Mouse (Mus musculus) left cerebral cortex, adult 18-20 months (tissue): Measurements from ENCODE around the gene Usp16. TPM values are rescaled to one million over a fixed set of nuclear protein-coding genes. Genes with fewer than 3 reads are reported as not detected.
"Not testable (repeated sequence)": the region's sequence is repeated elsewhere in the genome, so short reads cannot be mapped to it uniquely, and the experiment has no call there.

ENCODE experiments used
- DNase-seq, 2 experiments: peaks; one replicate each; pipeline ENCODE4 v3.0.0; 2021 to 2022; ENCODE audit warnings: low spot score in 2 of 2, mixed read lengths in 1 of 2
- total RNA-seq, 2 experiments: library from RNA; stranded (reverse); gene quantifications; 2 replicates each; pipeline ENCODE4 v1.2.3; 2021

Usp16 gene
- total RNA-seq, 2 experiments from 2014 or later, result 36.7 to 44.2 TPM

DNA sequence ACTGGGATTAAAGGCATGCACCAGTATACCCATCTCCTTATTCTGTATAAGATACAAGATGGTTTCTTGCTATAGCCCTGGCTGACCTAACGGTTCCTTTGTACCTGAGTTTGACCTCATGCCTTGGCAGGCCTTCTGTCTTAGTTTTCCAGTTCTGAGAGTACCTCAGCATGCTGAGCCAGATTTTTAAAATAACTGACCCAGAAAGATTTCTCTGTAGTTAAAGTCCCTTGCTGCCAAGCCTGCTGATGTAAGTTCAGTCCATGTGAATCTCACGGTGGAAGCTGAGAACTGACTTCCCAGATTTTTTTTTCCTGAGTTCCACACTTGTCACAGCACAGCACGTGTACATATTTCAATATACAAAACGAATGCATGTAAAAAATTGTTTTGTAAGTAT, 16.1 kb downstream of the Usp16 start:
- DNase-seq, result no peak

DNA sequence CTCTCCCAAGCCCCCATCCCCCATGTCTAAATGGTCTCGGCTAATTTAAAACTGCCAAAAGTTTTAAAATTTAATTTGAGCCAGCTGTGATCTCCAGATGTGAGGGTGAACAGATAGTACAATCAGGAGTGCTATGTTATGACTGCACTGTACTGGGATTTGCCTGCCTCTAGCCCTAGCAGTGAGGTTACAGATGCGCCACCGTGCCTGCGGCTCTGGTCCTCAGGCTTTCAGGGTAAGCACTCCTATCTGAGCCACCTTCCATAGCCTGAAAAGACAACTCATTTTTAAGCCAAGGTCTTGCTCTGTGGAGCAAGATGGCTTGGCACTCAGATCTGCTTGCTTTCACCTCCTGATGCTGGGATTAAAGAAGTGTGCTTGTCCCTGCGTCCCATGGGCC, 29.9 kb downstream of the Usp16 start:
- no peak for DNase-seq

GRCm38 (mm10) chr16:87486739-87487138, 32.2 kb downstream of the Usp16 start:
- DNase-seq, result no peak

- no peak for DNase-seq
Observed at GRCm38 (mm10) chr16:87488605-87489004, 34.1 kb downstream of the Usp16 start.

GRCm38 (mm10) chr16:87492191-87492792, 37.8 kb downstream of the Usp16 start:
- DNase-seq, result not testable (repeated sequence)

GRCm38 (mm10) chr16:87494955-87495655, 40.6 kb downstream of the Usp16 start:
- no peak for DNase-seq

DNA sequence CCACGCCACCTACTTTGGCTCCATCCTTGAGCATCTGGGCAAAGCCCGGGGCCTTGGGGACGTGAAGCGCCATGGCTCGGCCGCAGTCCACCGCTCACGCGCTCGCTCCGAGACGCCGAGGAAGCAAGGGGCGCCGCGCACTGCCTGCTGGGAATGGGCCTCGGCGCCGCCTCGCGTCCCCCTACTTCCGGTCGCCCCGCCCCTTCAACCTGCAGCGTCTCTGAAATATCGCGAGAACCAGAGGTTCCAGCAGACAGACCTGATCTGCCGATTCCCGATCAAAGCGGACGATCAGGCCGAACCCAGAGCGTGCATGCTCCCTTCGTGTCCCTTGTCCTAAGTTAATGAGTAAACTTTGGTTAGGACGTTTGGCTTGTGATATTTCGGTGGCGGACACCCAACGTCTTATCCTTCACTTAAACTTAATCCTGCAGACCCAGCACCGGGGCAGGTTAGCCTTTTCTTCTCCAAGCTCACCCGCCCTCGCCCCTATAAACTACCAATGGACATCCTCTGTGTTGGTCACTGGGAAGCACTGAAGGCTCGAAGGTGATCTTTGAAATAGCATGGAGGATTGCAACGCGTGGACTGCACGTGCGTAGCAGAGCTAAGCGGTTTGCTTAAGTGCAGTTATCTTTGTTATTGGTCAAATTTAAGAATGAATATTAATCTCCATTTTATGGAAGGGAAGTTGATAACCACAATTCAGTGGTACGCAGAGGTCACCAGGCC, 41.4 kb downstream of the Usp16 start, which contains the start of gene Cct8:
Cct8 (minus strand) TSS at position 158 of the 732 bp plus-strand sequence.
- DNase-seq, result peak; percentile 97

DNA sequence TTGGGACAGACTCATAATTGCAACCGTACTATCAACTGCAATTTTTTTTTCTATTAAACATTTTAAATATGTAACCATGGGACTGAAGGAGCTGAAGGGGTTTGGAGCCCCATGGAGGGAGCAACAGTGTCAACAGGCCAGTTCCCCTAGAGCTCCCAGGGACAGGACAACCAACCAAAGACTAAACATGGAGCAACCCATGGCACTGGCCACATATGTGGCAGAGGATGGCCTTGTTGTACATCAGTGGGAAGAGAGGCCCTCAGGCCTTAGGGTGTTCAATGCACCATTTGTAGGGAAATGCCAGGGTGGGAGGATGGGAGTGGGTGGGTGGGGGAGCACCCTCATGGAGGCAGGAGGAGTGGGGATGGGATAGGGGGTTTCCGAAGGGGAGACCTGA, 42.2 kb downstream of the Usp16 start:
- no peak for DNase-seq

GRCm38 (mm10) chr16:87497171-87497570, 42.7 kb downstream of the Usp16 start:
- DNase-seq, result no peak

DNA sequence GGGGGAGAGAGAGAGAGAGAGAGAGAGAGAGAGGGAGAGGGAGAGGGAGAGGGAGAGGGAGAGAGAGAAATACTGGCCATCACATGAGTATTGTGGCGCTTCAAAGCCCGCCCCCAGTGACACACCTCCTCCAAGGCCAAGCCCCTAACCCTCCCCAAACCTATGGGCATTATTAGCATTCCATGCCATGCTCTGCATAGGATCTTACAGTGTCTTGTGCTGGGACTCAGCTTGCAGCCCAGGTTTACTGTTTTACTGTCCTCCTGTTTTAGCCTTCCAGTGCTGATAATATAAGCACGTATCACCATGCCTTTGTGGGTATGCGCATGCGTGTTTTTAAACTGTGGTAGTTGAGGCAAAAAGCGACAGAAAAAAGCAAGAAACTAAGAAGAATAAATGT, 45.1 kb downstream of the Usp16 start:
- DNase-seq, result no peak

DNA sequence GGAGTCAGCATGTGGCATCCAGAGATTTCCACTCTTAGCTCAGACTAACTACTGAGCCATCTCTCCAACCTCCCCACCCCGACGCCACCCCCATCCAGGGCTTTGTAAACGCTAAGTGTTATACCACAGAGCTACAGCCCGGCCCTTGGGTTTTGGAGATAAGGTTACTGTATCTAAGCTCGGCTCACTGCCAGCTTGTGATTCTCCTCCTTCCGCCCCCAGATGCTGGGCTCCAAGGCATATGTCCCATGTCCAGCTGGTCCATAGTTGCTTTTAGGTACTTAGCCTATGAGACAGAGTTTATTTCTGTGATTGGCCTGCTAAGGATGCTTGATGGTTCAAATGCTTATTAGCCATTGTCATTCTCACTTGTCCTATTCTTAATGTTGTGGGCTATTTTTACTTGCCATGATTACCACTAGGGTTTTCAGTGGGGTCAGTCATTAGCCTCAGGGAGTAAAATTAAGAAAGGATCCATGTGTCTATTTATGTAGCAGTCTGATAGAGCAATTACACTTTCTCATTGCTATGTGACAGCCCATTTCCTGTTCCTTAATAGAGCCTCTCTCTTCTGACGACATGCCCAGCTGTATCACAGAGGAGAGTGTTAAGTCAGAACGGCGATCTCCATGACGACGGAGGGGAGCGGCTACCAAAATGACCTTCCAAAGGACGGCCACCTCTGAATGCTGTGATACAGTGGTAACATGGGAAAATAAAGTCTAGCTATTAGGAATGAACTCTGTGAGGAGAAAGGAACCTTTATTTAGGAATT, 47.0 kb downstream of the Usp16 start:
- DNase-seq, result no peak

DNA sequence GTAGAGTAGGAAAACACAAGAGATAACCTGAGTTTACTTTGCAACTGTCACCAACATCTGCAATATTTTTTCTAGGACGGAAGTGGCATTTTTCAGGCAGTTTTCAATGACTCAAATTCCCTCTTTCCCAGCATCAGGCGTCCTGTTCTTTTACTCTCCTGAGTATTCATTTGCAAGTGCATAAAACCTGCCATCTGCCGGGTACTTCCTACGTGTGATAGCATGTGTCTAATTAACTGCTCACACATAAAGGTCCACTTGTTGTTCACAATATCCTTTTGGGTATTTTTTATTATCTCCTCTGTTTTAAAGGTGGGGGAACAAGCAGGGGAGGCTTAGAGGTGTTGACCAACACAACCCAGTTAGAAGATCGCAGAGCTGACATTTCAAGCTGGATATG, 57.2 kb downstream of the Usp16 start:
- DNase-seq, result no peak

DNA sequence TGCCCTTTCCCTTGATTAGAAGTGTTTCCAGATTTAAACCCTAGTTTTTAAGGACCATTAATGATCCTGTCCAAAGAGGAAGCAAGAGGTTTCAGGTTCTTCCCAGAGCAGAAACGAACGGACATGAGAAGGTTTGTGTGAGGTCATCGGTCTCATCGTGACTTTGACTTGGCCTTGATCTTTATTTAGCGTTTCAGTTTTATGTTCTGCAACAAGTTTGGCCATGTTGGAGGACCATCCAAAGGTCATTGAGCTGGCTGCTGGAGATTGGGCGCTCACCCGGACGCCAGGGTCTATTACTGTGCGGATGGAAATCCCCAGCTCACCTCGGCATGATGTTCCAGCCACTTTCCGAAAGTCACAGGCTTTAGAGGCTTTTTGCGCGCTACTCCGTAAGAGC, 57.8 kb downstream of the Usp16 start:
- no peak for DNase-seq

GRCm38 (mm10) chr16:87524228-87524627, 69.7 kb downstream of the Usp16 start:
- no peak for DNase-seq

DNA sequence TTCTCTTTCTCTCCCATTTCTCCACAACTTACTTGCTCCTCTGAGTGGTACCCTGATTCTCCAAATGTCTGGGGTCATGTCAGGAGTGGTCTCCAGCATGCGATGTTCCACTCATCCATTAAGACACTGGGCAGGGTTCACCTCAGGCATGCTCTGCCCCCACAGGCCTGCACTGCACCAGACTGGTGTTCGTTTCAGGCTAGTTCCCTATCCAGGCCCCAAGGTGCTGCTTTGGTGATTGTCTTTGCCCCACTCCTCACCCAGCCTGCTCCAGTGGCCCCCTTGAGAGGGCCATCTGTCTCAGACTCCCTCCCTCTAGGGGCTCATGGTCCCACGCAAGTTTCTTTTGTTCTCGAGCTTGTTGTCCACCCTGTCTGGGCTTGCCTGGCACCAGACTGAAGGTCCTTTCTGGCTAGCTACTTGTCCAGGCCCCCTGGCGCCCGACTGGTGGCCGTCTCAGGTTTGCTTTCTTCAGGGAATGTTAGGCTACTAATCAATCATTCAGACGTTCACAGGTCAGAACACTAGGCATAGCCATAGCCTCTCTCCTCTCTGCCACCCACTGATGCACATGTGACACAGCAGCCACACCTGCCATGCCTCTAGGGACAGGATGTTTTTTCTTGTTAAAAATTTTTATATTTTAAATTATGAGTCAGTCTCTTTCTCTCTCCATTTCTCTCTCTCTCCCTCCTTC, 73.2 kb downstream of the Usp16 start:
- no peak for DNase-seq

DNA sequence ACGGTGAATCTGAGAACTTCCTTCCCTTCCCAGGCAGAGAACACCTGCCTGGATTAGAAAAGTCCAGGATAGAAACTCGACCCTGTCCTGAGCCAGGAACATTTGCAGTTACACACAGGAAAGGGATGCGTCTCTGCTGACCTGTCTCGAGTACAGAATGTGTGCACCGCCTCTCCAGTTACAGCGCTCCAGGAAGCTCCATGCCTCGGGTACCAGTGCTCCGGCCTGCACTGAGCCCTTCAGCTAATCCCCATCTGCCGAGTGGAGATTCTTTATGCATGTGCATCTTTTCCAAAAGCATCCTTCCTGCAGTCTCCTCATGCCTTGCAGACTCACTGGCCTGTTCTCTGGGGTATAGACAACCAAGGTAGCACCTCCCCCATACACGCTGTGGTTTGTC, 74.3 kb downstream of the Usp16 start:
- DNase-seq, result no peak

Other genes starting within 250 kb of the Usp16 start
- 10 to 100 TPM; 16.7 to 17.1 TPM for gene N6amt1, start 100.5 kb upstream of the Usp16 start, total RNA-seq
- 10 to 100 TPM; 44.0 to 47.1 TPM for gene Ltn1, start 22.1 kb upstream of the Usp16 start, total RNA-seq
- gene Rwdd2b, start 14.1 kb upstream of the Usp16 start, total RNA-seq, result 1 to 10 TPM; 8.7 to 9.7 TPM
- gene Cct8, start 41.2 kb downstream of the Usp16 start, total RNA-seq, result 100 to 1,000 TPM; 180 to 183 TPM
- gene Map3k7cl, start 98.6 kb downstream of the Usp16 start, total RNA-seq, result under 1 TPM; 0.37 to 0.47 TPM
- gene Bach1, start 244.2 kb downstream of the Usp16 start, total RNA-seq, result 10 to 100 TPM; 10.9 to 12.6 TPM